In the genomic region with DNA sequence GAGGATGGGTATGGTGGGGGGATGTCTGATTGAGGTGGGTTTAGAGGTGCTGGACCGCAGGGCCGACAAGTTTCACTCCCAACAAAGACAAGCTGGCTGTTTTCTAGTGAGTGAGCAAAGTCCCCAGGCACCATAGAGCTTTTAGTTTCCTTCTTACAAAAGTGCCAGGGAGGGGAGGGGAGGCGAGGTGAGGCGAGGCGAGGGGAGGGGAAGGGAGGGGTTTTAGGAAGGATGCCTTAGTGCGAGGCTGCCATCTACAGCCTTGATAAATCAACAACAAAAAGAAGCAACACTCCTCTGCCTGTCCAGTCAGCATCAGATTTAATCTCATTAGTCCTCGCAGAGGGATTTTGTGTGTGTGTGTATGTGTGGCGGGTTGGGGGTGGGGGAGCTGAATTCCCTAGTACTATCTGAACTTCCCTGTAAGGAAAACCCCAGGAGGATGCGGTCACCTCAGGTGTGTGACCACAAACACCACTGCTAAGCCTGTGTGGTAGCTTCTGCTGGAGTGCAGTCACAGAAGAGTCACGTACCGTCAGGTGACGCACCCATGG, we compare ENCODE assay signal across 8 mouse cellular contexts.
DNase-seq lines count a peak whose midpoint lies in the region; ATAC-seq and TF ChIP-seq lines count a peak whose summit lies in the region.

No protein-coding gene starts in this region.

- DNase-seq in liver, postnatal 0 days: peak; percentile 20
- DNase-seq in adipocyte (ENCODE audit: low spot score): no peak
- no peak for DNase-seq in left cerebral cortex, postnatal 36 days (ENCODE audit: low spot score in 2 of 2)

- ATAC-seq in megakaryocyte, adult 5-6 weeks (ENCODE audit: poor library complexity, severe bottlenecking): no peak
- ATAC-seq in embryonic facial prominence, embryonic 12.5 days (ENCODE audit: insufficient number of reproducible peaks, insufficient read depth, low FRiP score, low TSS enrichment): no peak
- ATAC-seq in hindbrain, embryonic 16.5 days: no peak
- ATAC-seq in liver, postnatal 0 days: no peak
- ATAC-seq in neural tube, embryonic 13.5 days (ENCODE audit: low read depth): peak; percentile 63; the same call in 1 of the 2 replicates

- 10% methylated on average over 12 of the region's 12 CpGs for WGBS in embryonic facial prominence, embryonic 12.5 days
- 17% methylated on average over 12 of the region's 12 CpGs for WGBS in hindbrain, embryonic 16.5 days
- 12% methylated on average over 12 of the region's 12 CpGs for WGBS in liver, postnatal 0 days (ENCODE audit: insufficient replicate concordance)
- WGBS in neural tube, embryonic 13.5 days: 13% methylated on average over 12 of the region's 12 CpGs

- peaks cover 9% of the 10 kb centered on the region for H3K4me1 ChIP-seq in megakaryocyte, embryonic 14.5 days
- peaks cover 14% of the 10 kb centered on the region for H3K4me1 ChIP-seq in embryonic facial prominence, embryonic 12.5 days
- H3K4me1 ChIP-seq in hindbrain, embryonic 16.5 days (ENCODE audit: control insufficient read depth, insufficient read depth, low read depth, low read length): peaks cover 8% of the 10 kb centered on the region
- no peaks in the 10 kb centered on the region for H3K4me1 ChIP-seq in liver, postnatal 0 days (ENCODE audit: insufficient read depth)
- H3K4me1 ChIP-seq in neural tube, embryonic 13.5 days (replicated peaks): peaks cover 19% of the 10 kb centered on the region

- intact Hi-C loops in left cerebral cortex, postnatal 36 days (cut with DNase I): no loop called here

- peak overlapping the region; percentile 41 for H3K4me2 ChIP-seq in embryonic facial prominence, embryonic 12.5 days (replicated peaks)
- peak overlapping the region; percentile 49 for H3K4me2 ChIP-seq in hindbrain, embryonic 16.5 days (ENCODE audit: low read length)
- H3K4me2 ChIP-seq in liver, postnatal 0 days (ENCODE audit: low read depth, low read length): peak overlapping the region; percentile 60
- peak overlapping the region; percentile 47 for H3K4me2 ChIP-seq in neural tube, embryonic 13.5 days

- peak; percentile 21; the same call in 1 of the 2 replicates for TF ChIP-seq CTCF in liver, postnatal 0 days (IDR thresholded peaks at IDR 0.05; ENCODE audit: low read depth)

- H3K27me3 ChIP-seq in megakaryocyte, embryonic 14.5 days (replicated peaks): peaks cover 53% of the 10 kb centered on the region
- H3K27me3 ChIP-seq in embryonic facial prominence, embryonic 12.5 days: no peaks in the 10 kb centered on the region
- peaks cover 4% of the 10 kb centered on the region; the same call in 1 of the 2 replicates for H3K27me3 ChIP-seq in hindbrain, embryonic 16.5 days (replicated peaks; ENCODE audit: control insufficient read depth, insufficient read depth, low read length)
- 0 out of 2 replicates have a peak, but pooled peaks cover 2% of the 10 kb centered on the region for H3K27me3 ChIP-seq in liver, postnatal 0 days (ENCODE audit: insufficient read depth, low read length)
- H3K27me3 ChIP-seq in neural tube, embryonic 13.5 days: peaks cover 65% of the 10 kb centered on the region

- H3K36me3 ChIP-seq in megakaryocyte, embryonic 14.5 days (replicated peaks; ENCODE audit: low read length): no peaks in the 10 kb centered on the region
- H3K36me3 ChIP-seq in embryonic facial prominence, embryonic 12.5 days: no peaks in the 10 kb centered on the region
- H3K36me3 ChIP-seq in hindbrain, embryonic 16.5 days (ENCODE audit: control insufficient read depth, insufficient read depth, low read length): no peaks in the 10 kb centered on the region
- no peaks in the 10 kb centered on the region for H3K36me3 ChIP-seq in liver, postnatal 0 days (replicated peaks; ENCODE audit: insufficient read depth, low read length)
- no peaks in the 10 kb centered on the region for H3K36me3 ChIP-seq in neural tube, embryonic 13.5 days

- no peak for TF ChIP-seq EP300 in liver, postnatal 0 days (IDR thresholded peaks at IDR 0.05; ENCODE audit: low read depth)

- H3K4me3 ChIP-seq in megakaryocyte, embryonic 14.5 days (replicated peaks): peak overlapping the region; percentile 83
- peak overlapping the region; percentile 6; the same call in 1 of the 2 replicates for H3K4me3 ChIP-seq in embryonic facial prominence, embryonic 12.5 days
- H3K4me3 ChIP-seq in hindbrain, embryonic 16.5 days (ENCODE audit: low read length): peak overlapping the region; percentile 21
- peak overlapping the region; percentile 31 for H3K4me3 ChIP-seq in liver, postnatal 0 days (ENCODE audit: low read depth, low read length)
- H3K4me3 ChIP-seq in neural tube, embryonic 13.5 days: peak overlapping the region; percentile 11

- no peak overlapping the region for H3K27ac ChIP-seq in embryonic facial prominence, embryonic 12.5 days
- no peak overlapping the region for H3K27ac ChIP-seq in hindbrain, embryonic 16.5 days (ENCODE audit: low read depth, low read length)
- H3K27ac ChIP-seq in liver, postnatal 0 days (ENCODE audit: low read depth): no peak overlapping the region
- no peak overlapping the region for H3K27ac ChIP-seq in neural tube, embryonic 13.5 days (replicated peaks)

- H3K9ac ChIP-seq in embryonic facial prominence, embryonic 12.5 days: no peak overlapping the region
- H3K9ac ChIP-seq in hindbrain, embryonic 16.5 days (ENCODE audit: low read depth, low read length): no peak overlapping the region
- H3K9ac ChIP-seq in liver, postnatal 0 days (replicated peaks): no peak overlapping the region; the same call in 1 of the 2 replicates
- peak overlapping the region; percentile 17; the same call in 1 of the 2 replicates for H3K9ac ChIP-seq in neural tube, embryonic 13.5 days

- no peaks in the 10 kb centered on the region for H3K9me3 ChIP-seq in megakaryocyte, embryonic 14.5 days
- H3K9me3 ChIP-seq in embryonic facial prominence, embryonic 12.5 days: no peaks in the 10 kb centered on the region
- no peaks in the 10 kb centered on the region for H3K9me3 ChIP-seq in hindbrain, embryonic 16.5 days (ENCODE audit: control insufficient read depth, low read length)
- no peaks in the 10 kb centered on the region for H3K9me3 ChIP-seq in liver, postnatal 0 days (ENCODE audit: low read length)
- no peaks in the 10 kb centered on the region for H3K9me3 ChIP-seq in neural tube, embryonic 13.5 days

Comparison
In these comparisons a context has a peak if more than half of its experiments do, and no peak if none do; other contexts are left out.
1. H3K4me3 ChIP-seq: peak in every context shown above with its lines; median percentile 83 in megakaryocyte, embryonic 14.5 days; 31 in liver, postnatal 0 days; 21 in hindbrain, embryonic 16.5 days; 11 in neural tube, embryonic 13.5 days; 6 in embryonic facial prominence, embryonic 12.5 days.